Mouse (Mus musculus) MN1 (cell line): Measurements from ENCODE around the gene Coq8a.

Source experiments
- DNase-seq: peaks from one replicate; pipeline ENCODE4 v3.0.0-alpha.2; 2016; ENCODE audit warnings: low spot score

Coq8a gene

GRCm38 (mm10) chr1:180198959-180199714 is at the start of gene Coq8a:
TSS of gene Coq8a (minus strand) at chr1:180199602.
- no peak for DNase-seq

DNA sequence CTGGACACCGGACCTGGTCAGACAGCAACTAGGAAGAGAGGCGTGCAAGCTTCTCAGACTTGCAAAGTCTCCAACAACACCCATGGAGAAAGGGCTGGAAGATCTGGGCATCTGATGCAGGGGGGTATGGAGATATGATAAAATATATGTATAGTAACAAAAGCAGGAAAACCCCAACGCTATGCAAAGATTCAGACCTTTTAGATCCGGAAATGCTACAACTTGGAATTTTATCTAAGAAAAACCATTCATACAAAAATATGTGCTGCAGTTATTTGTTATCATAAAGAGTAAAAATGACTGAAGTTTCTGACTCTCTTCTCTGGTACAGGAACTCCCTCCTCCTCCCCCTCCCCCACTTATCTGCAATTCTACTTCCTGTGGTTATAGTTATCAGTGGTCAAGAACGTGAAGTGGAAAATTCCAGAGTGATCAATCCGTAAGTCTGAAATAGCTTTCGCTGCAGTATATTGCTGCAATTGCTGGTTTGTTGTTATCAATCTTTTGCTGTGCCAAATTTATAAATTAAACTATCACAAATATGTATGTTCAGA is 49.3 kb upstream of the Coq8a start:
- DNase-seq: no peak

DNA sequence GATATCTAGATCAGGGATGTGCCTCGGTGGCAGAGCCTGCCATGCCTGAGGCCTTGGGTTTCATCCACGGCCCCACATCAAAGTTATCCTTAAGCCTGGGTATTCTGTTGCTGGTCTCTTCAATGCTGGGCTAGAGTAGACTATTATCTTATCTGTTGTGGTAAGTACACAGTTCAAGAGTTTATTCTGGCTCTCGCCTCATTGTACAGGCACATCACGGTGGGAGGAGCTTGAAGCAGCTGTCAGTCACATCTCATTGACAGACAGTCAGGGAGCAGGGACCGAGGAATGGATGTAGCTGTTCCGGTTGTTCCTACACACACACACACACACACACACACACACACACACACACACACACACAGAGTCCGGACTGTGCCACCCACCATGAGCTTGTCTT is 48.5 kb upstream of the Coq8a start:
- no peak for DNase-seq

GRCm38 (mm10) chr1:180245741-180246507 is 46.5 kb upstream of the Coq8a start:
- no peak for DNase-seq

GRCm38 (mm10) chr1:180231729-180232128 is 32.3 kb upstream of the Coq8a start:
- no peak for DNase-seq

DNA sequence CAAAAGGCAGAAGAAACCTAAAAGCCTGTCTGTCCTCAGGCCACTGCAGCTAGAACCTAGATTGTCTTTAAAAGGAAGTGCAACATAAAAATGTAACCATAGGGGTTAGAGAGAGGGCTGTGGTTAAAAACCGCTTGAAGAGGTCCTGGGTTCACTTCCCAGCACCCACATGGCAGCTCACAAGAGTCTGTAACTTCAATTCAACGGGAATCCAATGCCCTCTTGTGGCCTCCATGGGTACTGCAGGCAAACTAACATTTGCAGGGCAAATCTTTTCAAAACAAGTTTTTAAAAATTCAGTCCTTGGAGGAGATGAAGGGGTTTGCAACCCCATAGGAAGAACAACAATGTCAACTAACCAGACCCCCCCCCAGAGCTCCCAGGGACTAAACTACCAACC is 31.2 kb upstream of the Coq8a start:
- DNase-seq: peak; percentile 55

- no peak for DNase-seq
Measured at GRCm38 (mm10) chr1:180229906-180230305, 30.5 kb upstream of the Coq8a start.

- DNase-seq: no peak
Measured at GRCm38 (mm10) chr1:180228854-180229253, 29.5 kb upstream of the Coq8a start.

DNA sequence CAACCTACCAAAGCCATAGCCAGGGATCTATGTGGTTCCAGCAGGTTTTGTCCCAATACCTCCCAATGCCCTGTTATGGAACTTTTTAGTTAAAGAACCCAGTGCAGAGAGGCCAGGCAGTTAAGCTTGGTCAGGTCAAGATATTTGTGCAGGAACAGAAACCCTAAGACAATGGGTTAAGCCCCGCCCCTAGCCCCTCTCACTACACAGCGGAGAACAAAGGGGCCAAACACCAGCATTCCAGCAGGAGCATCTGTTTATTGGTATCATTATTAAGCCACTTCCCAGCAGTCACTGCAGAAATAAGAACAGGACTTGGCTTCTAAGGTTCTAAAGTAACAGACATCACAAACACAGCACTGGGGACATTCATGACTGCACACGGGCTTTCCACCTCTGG is 27.4 kb upstream of the Coq8a start:
- DNase-seq: no peak

DNA sequence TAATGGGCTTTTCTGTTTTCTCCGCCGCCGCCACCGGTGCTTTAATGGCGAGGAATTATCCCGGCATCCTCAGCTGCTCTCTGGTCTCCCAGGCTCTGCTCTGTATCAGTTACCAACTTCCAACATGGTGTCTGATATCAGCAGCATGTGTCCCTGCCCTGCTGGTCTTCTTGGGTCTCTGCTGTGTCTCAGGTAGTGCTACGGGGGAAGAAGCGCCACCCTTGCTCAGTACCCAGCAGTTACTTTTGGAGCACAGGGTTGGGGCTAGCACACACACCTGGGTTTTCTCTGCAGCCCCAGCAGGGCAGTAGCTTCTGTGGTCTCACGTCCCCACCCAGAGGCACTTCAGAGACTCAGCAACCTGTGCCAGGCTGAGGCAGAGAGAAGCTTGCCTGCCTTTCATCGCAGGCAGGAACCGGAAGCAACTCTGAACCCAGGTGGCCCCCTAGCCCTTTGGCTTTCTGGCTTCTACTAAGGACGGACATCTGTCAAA is 26.9 kb upstream of the Coq8a start:
- DNase-seq: peak; percentile 28

DNA sequence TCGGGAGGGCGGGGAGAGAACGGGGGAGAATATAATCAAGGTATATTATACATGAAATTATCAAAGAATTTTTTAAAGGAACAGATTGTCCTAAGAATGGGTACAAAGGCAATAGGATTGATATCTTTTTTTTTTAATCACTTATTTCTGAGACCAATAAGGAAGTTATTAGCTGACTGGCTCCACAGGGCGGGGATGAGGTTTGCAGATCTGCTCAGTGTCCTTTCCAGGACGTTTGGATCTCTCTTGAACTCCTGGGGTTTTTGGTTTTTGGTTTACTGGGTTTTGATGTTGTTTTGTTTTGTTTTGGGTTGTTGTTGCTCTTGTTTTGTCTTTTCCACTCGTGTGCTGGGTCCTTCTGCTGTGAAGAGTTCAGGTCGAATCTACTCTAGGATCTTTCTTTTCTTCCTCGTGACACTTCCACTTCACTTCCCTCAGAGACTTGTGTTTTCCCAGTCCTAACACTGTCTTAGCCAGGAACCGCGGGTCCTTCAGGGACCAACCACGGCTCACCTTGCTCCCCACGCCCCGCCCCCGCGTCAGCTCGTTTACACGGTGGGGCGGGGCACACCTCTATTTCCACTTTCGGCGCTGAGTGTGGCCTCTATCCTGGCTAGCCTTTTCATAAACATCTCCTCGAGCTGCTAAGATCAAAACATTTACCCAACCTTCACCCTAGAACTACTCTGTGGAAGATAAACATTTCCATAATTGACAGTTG is 26.3 kb upstream of the Coq8a start:
- peak; percentile 69 for DNase-seq

- DNase-seq: no peak
Measured at GRCm38 (mm10) chr1:180222007-180222406, 22.6 kb upstream of the Coq8a start.

DNA sequence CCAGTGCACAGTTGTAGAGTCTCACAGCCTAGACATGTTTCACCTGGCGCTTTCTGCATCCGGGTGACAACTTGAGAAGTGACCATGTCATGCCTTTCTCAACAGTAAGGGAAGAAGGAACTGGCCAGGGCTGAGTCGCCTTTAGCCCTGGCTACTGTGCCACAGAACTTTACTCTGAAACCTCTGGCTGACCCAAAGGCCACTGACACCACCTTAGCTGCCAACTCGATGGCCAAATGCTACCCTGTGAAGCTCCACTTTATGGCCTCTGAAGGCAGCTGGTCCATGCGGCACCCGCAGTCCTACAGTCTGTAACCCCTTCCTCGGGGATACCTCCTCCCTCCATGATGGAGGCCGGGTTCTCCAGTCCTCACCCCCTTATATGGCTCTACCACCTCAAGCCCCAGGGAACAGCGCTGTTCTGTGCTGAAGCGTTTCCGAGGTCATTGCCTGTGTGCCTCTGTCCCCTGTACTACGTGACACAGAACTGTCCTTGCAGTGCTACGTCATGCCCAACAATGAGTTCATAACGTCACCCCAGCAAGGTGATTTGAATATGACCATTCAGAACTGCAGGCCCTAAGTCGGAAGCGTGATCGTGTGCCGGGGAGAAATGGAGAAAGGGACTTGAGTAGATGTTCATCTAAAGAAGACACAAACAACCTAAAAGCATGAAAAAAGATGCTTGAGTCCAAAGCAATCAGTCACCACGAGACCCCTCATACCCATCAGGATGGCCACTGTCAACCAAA is 21.6 kb upstream of the Coq8a start:
- no peak for DNase-seq

GRCm38 (mm10) chr1:180216541-180217276 is 17.3 kb upstream of the Coq8a start:
- DNase-seq: no peak

- peak; percentile 80 for DNase-seq
Measured at GRCm38 (mm10) chr1:180215044-180215443, 15.6 kb upstream of the Coq8a start.

GRCm38 (mm10) chr1:180212911-180213310 is 13.5 kb upstream of the Coq8a start:
- DNase-seq: no peak

GRCm38 (mm10) chr1:180210781-180211271 is 11.4 kb upstream of the Coq8a start:
- no peak for DNase-seq

DNA sequence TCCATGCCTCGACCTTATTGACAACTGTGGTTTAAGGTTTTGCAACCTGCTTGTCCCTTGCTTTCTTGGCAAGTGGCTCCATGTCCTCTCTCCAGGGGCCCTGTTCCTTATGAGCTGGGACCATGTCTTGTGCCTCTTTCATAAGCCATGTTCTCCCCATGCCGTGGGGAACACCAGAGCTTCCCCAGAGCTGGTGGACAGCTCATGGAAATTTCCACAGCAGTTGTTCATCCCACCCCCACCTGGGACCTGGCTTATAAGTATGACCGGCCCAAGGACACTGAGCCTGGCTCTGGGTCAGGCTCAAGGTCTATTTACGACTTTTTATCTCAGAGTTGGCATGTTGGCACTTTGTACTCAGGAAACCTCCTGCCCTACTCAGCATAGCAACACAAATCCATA is 10.6 kb upstream of the Coq8a start:
- no peak for DNase-seq

DNA sequence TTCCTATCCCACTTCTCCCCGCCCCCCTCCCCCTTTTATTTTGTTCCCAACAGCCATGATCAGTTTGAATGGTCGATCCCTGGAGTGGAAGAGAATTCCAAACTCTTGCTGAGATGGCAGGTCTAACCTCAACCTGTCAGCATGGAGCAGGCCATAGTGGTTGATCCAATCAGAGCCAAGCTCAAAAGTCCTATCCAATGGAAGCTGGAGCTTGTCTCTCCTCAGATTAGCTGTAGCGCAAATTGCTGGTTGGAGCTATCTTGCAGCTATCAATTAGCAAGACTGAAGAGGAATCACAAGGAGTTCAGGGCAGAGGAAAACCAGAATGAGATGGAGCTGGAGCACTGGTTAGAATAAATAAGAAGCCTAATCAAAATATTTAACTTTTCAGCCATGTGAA is 9.0 kb upstream of the Coq8a start:
- no peak for DNase-seq

GRCm38 (mm10) chr1:180200722-180201121 is 1.3 kb upstream of the Coq8a start:
- DNase-seq: no peak

DNA sequence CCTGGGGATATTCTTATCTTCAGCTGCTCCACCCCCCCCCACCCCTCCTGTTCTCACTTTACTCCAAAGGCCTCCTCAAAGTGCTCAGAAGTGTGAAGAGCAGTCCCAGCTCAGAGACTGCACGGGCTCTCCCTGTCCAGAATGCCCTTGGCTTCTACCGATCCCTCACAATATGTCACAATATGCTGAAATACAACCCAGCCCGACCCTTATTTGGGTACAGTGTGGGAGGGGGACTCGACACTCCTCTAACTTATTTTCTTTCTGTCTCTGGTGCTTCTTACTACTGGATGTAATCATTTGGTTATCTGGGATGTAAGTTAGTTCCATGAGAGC is 281 bp upstream of the Coq8a start:
- no peak for DNase-seq
